Mouse (Mus musculus): ENCODE data around the gene Tradd. TPM values are rescaled to one million over a fixed set of nuclear protein-coding genes. Genes with fewer than 3 reads are reported as not detected.

Tradd gene
- polyA plus RNA-seq (2021): 22.9 TPM

GRCm38 (mm10) chr8:105264024-105264982 is at the start of gene Tradd, which contains the start of gene Fbxl8:
Tradd (minus strand) TSS chr8:105264609.
Fbxl8 (plus strand) TSS chr8:105264648.
- in situ Hi-C loops (cut with MboI; ENCODE audit: low pct_unique_long_range_greater_than_20kb): no loop called here
- ChIA-PET POLR2A (interaction anchor here (1.0 to 1.3 kb wide), 2 partner anchors 10 to 25 kb away, joined by 3 to 4 read pairs; partner anchors contain the start of genes 4931428F04Rik and B3gnt9), CTCF (interaction anchor here (0.9 to 1.5 kb wide), 6 partner anchors 9 to 26 kb away, joined by 3 to 5 read pairs (median 3); partner anchors contain the start of gene B3gnt9)
- no peak for DNase-seq (ENCODE audit: low read depth, low spot score)
- peak; percentile 92 for ATAC-seq
- H3K27me3 ChIP-seq: no peaks in the 10 kb centered on the region
- TF ChIP-seq CTCF (IDR thresholded peaks at IDR 0.05): no peak

GRCm38 (mm10) chr8:105313622-105314402 is 49.4 kb upstream of the Tradd start:
- TF ChIP-seq CTCF (IDR thresholded peaks at IDR 0.05): no peak
- no peaks in the 10 kb centered on the region for H3K27me3 ChIP-seq
- no peak for ATAC-seq
- DNase-seq (ENCODE audit: low read depth, low spot score): no peak
- ChIA-PET POLR2A (interaction anchor here (1.1 kb wide), 1 partner anchor 31 kb away, joined by 4 read pairs; no protein-coding TSS in a partner anchor), CTCF (interaction anchor here (1.4 kb wide), 1 partner anchor 14 kb away, joined by 5 read pairs; no protein-coding TSS in a partner anchor)
- in situ Hi-C loops (cut with MboI; ENCODE audit: low pct_unique_long_range_greater_than_20kb): no loop called here

- DNase-seq (ENCODE audit: low read depth, low spot score): no peak
- TF ChIP-seq CTCF (IDR thresholded peaks at IDR 0.05): no peak
- H3K27me3 ChIP-seq: no peaks in the 10 kb centered on the region
- ChIA-PET POLR2A (interaction anchor here (1.1 kb wide), 1 partner anchor 32 kb away, joined by 4 read pairs; no protein-coding TSS in a partner anchor), CTCF (interaction anchor here (1.3 to 1.7 kb wide), 3 partner anchors 9 to 14 kb away, joined by 3 to 6 read pairs (median 5); no protein-coding TSS in a partner anchor)
- in situ Hi-C loops (cut with MboI; ENCODE audit: low pct_unique_long_range_greater_than_20kb): no loop called here
- ATAC-seq: no peak
Measured at GRCm38 (mm10) chr8:105312891-105313481, 48.6 kb upstream of the Tradd start.

GRCm38 (mm10) chr8:105311718-105312117 is 47.3 kb upstream of the Tradd start:
- TF ChIP-seq CTCF (IDR thresholded peaks at IDR 0.05): no peak
- in situ Hi-C loops (cut with MboI; ENCODE audit: low pct_unique_long_range_greater_than_20kb): no loop called here
- ATAC-seq: no peak
- CTCF ChIA-PET: interaction anchor here (1.3 to 1.7 kb wide), 2 partner anchors 10 to 12 kb away, joined by 3 to 6 read pairs; no protein-coding TSS in a partner anchor
- no peak for DNase-seq (ENCODE audit: low read depth, low spot score)
- no peaks in the 10 kb centered on the region for H3K27me3 ChIP-seq
- POLR2A ChIA-PET: interaction anchor here (1.4 kb wide), 1 partner anchor 10 kb away, joined by 5 read pairs; no protein-coding TSS in a partner anchor

- no peaks in the 10 kb centered on the region for H3K27me3 ChIP-seq
- ChIA-PET POLR2A (no interaction called here), CTCF (no interaction called here)
- TF ChIP-seq CTCF (IDR thresholded peaks at IDR 0.05): no peak
- in situ Hi-C loops (cut with MboI; ENCODE audit: low pct_unique_long_range_greater_than_20kb): no loop called here
- no peak for ATAC-seq
- DNase-seq (ENCODE audit: low read depth, low spot score): no peak
Measured at GRCm38 (mm10) chr8:105310118-105310517, 45.7 kb upstream of the Tradd start.

GRCm38 (mm10) chr8:105309142-105309847 is 44.9 kb upstream of the Tradd start:
- ChIA-PET POLR2A (interaction anchor here (1.2 kb wide), 1 partner anchor 12 kb away, joined by 4 read pairs; the partner anchor contains the start of gene E2f4), CTCF (interaction anchor here (2.0 kb wide), 1 partner anchor 15 kb away, joined by 7 read pairs; no protein-coding TSS in a partner anchor)
- in situ Hi-C loops (cut with MboI; ENCODE audit: low pct_unique_long_range_greater_than_20kb): no loop called here
- no peaks in the 10 kb centered on the region for H3K27me3 ChIP-seq
- no peak for TF ChIP-seq CTCF (IDR thresholded peaks at IDR 0.05)
- ATAC-seq (no peak), DNase-seq (ENCODE audit: low read depth, low spot score) (no peak)

- TF ChIP-seq CTCF (IDR thresholded peaks at IDR 0.05): no peak
- in situ Hi-C loops (cut with MboI; ENCODE audit: low pct_unique_long_range_greater_than_20kb): no loop called here
- no peak for ATAC-seq
- H3K27me3 ChIP-seq: no peaks in the 10 kb centered on the region
- ChIA-PET POLR2A (interaction anchor here (1.1 to 1.2 kb wide), 2 partner anchors 11 kb away, joined by 3 to 4 read pairs; partner anchors contain the start of gene E2f4), CTCF (interaction anchor here (0.7 to 2.0 kb wide), 3 partner anchors 9 to 20 kb away, joined by 3 to 7 read pairs (median 4); no protein-coding TSS in a partner anchor)
- DNase-seq (ENCODE audit: low read depth, low spot score): no peak
Measured at GRCm38 (mm10) chr8:105308428-105308827, 44.0 kb upstream of the Tradd start.

- in situ Hi-C loops (cut with MboI; ENCODE audit: low pct_unique_long_range_greater_than_20kb): no loop called here
- no peaks in the 10 kb centered on the region for H3K27me3 ChIP-seq
- CTCF ChIA-PET: interaction anchor here (0.7 to 2.0 kb wide), 2 partner anchors 10 to 17 kb away, joined by 4 to 7 read pairs; no protein-coding TSS in a partner anchor
- ATAC-seq (no peak), DNase-seq (ENCODE audit: low read depth, low spot score) (no peak)
- no peak for TF ChIP-seq CTCF (IDR thresholded peaks at IDR 0.05)
- POLR2A ChIA-PET: interaction anchor here (1.1 to 1.2 kb wide), 2 partner anchors 10 to 12 kb away, joined by 3 to 4 read pairs; partner anchors contain the start of gene E2f4
Measured at GRCm38 (mm10) chr8:105307670-105308069, 43.3 kb upstream of the Tradd start.

All from Patski (cell line).